Mouse (Mus musculus) ES-Bruce4 (cell line): ENCODE data around the gene Tmub1.

ENCODE experiments used
- CTCF ChIP-seq: IDR thresholded peaks from one replicate; pipeline ENCODE4 v1.8.1; 2011; ENCODE audit warnings: low read depth, low read length
- POLR2A ChIP-seq: IDR thresholded peaks from one replicate; pipeline ENCODE4 v1.8.1; 2011; ENCODE audit warnings: low read length; ENCODE audit not compliant: insufficient read depth

DNA sequence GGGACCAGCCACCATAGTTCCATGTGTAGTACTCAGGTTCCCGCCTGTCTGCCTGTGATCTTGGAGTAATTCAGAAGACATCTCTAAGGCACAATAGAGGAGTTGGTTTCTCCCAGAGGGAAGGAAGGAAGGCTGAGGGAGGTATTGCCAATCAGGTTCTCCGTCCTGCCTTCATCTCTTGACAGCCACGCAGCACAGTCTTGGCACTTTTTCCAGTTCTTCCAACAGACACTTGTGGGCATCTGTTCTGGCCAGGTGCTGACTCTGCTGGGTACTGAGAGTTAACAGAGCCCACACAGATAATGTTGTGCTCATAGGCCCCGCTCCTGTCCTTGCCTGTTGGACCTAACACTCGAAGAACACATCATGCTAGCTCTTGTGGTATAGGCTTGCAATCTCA is 39.1 kb upstream of the Tmub1 start:
- TF ChIP-seq POLR2A = no peak
- TF ChIP-seq CTCF = no peak
